Mouse (Mus musculus): ENCODE results near the gene Nipsnap3a. TPM values are rescaled to one million over a fixed set of nuclear protein-coding genes. Genes with fewer than 3 reads are reported as not detected.

The Nipsnap3a gene
- not detected in 2 replicates for polyA plus RNA-seq (2012; ENCODE audit: insufficient read depth, insufficient read length, missing spikeins)

- Histone ChIP-seq H3K4me3 (ENCODE audit: insufficient read depth, low read length) (no peak within 1 kb of the TSS), H3K4me1 (ENCODE audit: control insufficient read depth, insufficient read depth, low read length) (no peaks in the 10 kb centered on the region), H3K27ac (ENCODE audit: insufficient read depth, low read depth, low read length) (no peak within 1 kb of the TSS)
- TF ChIP-seq CTCF (IDR thresholded peaks at IDR 0.05; ENCODE audit: low read depth, low read length) (no peak), POLR2A (IDR thresholded peaks at IDR 0.05; ENCODE audit: borderline replicate concordance, low read depth, low read length) (no peak)
Observed at GRCm38 (mm10) chr4:52989248-52989647, at the start of gene Nipsnap3a. Gene Nipsnap3a, plus strand, starts transcription at chr4:52989272.

DNA sequence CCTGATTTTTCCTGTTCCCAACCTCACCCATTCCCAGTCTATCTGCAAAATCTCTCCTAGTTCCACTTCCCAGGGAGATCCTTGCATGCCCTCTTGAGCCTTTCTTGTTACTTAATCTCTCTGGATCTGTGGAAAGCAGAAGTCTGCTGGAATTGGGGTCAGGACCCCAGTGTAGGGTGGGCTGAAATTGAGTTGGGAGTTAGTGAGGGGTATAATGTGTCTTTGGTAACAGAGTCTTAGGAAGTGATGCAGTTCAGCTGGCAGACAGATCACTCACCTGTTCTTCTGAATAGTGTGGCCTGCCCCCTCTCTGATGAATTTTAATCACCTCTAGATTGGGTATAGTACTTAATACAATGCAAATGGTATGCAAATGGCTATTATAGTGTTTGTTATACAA lies 42.4 kb upstream of the Nipsnap3a start:
- Histone ChIP-seq H3K4me3 (ENCODE audit: insufficient read depth, low read length) (no peak overlapping the region), H3K27ac (ENCODE audit: insufficient read depth, low read depth, low read length) (no peak overlapping the region), H3K4me1 (ENCODE audit: control insufficient read depth, insufficient read depth, low read length) (no peaks in the 10 kb centered on the region)
- TF ChIP-seq CTCF (IDR thresholded peaks at IDR 0.05; ENCODE audit: low read depth, low read length) (no peak), POLR2A (IDR thresholded peaks at IDR 0.05; ENCODE audit: borderline replicate concordance, low read depth, low read length) (no peak)

GRCm38 (mm10) chr4:52949005-52949404 lies 40.1 kb upstream of the Nipsnap3a start:
- Histone ChIP-seq H3K4me3 (ENCODE audit: insufficient read depth, low read length) (no peak overlapping the region), H3K27ac (ENCODE audit: insufficient read depth, low read depth, low read length) (no peak overlapping the region), H3K4me1 (ENCODE audit: control insufficient read depth, insufficient read depth, low read length) (no peaks in the 10 kb centered on the region)
- TF ChIP-seq CTCF (IDR thresholded peaks at IDR 0.05; ENCODE audit: low read depth, low read length), result no peak
- no peak for TF ChIP-seq POLR2A (IDR thresholded peaks at IDR 0.05; ENCODE audit: borderline replicate concordance, low read depth, low read length)

- no peaks in the 10 kb centered on the region for H3K4me1 ChIP-seq (ENCODE audit: control insufficient read depth, insufficient read depth, low read length)
- TF ChIP-seq POLR2A (IDR thresholded peaks at IDR 0.05; ENCODE audit: borderline replicate concordance, low read depth, low read length) (no peak), CTCF (IDR thresholded peaks at IDR 0.05; ENCODE audit: low read depth, low read length) (no peak; the same call in 1 of the 2 replicates)
Observed at GRCm38 (mm10) chr4:52958693-52959092, 30.4 kb upstream of the Nipsnap3a start.

GRCm38 (mm10) chr4:52964247-52964646 lies 24.8 kb upstream of the Nipsnap3a start, which contains the start of gene Olfr270:
Gene Olfr270, plus strand, starts transcription at chr4:52964547.
- Histone ChIP-seq H3K27ac (ENCODE audit: insufficient read depth, low read depth, low read length) (no peak within 1 kb of the TSS), H3K4me3 (ENCODE audit: insufficient read depth, low read length) (no peak within 1 kb of the TSS), H3K4me1 (ENCODE audit: control insufficient read depth, insufficient read depth, low read length) (no peaks in the 10 kb centered on the region)
- no peak for TF ChIP-seq POLR2A (IDR thresholded peaks at IDR 0.05; ENCODE audit: borderline replicate concordance, low read depth, low read length)
- no peak for TF ChIP-seq CTCF (IDR thresholded peaks at IDR 0.05; ENCODE audit: low read depth, low read length)

More at GRCm38 (mm10) chr4:52958693-52959092, 30.4 kb upstream of the Nipsnap3a start:
- no peak overlapping the region for H3K27ac ChIP-seq (ENCODE audit: insufficient read depth, low read depth, low read length)
- no peak overlapping the region for H3K4me3 ChIP-seq (ENCODE audit: insufficient read depth, low read length)

- no peak overlapping the region for H3K27ac ChIP-seq (ENCODE audit: insufficient read depth, low read depth, low read length)
- TF ChIP-seq CTCF (IDR thresholded peaks at IDR 0.05; ENCODE audit: low read depth, low read length) (no peak), POLR2A (IDR thresholded peaks at IDR 0.05; ENCODE audit: borderline replicate concordance, low read depth, low read length) (no peak)
- H3K4me3 ChIP-seq (ENCODE audit: insufficient read depth, low read length), result no peak overlapping the region
- H3K4me1 ChIP-seq (ENCODE audit: control insufficient read depth, insufficient read depth, low read length), result no peaks in the 10 kb centered on the region
Observed at GRCm38 (mm10) chr4:52985216-52985615, 3.9 kb upstream of the Nipsnap3a start.

- no peak overlapping the region for H3K27ac ChIP-seq (ENCODE audit: insufficient read depth, low read depth, low read length)
- TF ChIP-seq CTCF (IDR thresholded peaks at IDR 0.05; ENCODE audit: low read depth, low read length) (no peak), POLR2A (IDR thresholded peaks at IDR 0.05; ENCODE audit: borderline replicate concordance, low read depth, low read length) (no peak)
Observed at GRCm38 (mm10) chr4:52986266-52986665, 2.8 kb upstream of the Nipsnap3a start.

DNA sequence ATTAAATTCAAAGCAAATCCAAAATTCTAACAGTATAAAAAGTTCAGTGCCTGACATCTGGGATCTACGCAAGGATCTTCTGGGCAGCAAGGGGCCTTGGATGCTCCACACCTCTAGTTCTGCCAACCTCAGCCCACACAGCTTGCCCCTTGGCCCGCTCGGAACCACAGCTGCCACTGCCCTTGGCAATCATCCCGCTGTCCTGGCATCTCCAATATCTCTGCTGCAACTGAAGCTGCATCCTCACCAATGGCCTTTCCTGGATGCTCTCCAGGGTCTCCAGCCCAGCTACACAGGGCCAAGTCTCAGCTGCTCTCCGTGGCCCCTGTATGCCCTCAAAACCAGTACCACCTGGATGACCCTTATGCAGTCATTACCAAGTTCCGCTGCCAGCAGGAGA lies 10.4 kb downstream of the Nipsnap3a start:
- Histone ChIP-seq H3K4me1 (ENCODE audit: control insufficient read depth, insufficient read depth, low read length) (no peaks in the 10 kb centered on the region), H3K4me3 (ENCODE audit: insufficient read depth, low read length) (no peak overlapping the region), H3K27ac (ENCODE audit: insufficient read depth, low read depth, low read length) (no peak overlapping the region)
- TF ChIP-seq CTCF (IDR thresholded peaks at IDR 0.05; ENCODE audit: low read depth, low read length) (no peak), POLR2A (IDR thresholded peaks at IDR 0.05; ENCODE audit: borderline replicate concordance, low read depth, low read length) (no peak)

More at GRCm38 (mm10) chr4:52986266-52986665, 2.8 kb upstream of the Nipsnap3a start:
- Histone ChIP-seq H3K4me1 (ENCODE audit: control insufficient read depth, insufficient read depth, low read length) (no peaks in the 10 kb centered on the region), H3K4me3 (ENCODE audit: insufficient read depth, low read length) (no peak overlapping the region)

DNA sequence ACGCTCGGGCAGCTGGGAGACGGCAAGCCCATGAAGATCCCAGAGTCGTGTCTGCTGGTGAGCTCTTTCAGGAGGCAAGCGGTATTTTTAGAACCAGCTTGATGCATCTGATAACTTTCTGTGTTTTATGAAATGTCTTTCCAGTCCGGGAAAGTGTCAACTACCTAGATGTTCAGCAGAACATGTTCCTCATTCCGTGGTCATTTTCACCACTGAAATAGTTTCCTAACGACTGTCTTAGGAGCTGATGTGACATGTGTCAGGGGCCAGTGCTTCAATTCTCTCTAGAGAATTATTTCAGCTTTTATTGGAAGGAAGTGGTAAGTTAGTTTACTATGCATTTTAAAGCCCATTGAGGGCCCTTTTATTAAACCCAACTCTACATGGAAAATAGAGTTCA lies 11.1 kb downstream of the Nipsnap3a start:
- TF ChIP-seq POLR2A (IDR thresholded peaks at IDR 0.05; ENCODE audit: borderline replicate concordance, low read depth, low read length) (no peak), CTCF (IDR thresholded peaks at IDR 0.05; ENCODE audit: low read depth, low read length) (no peak)
- H3K27ac ChIP-seq (ENCODE audit: insufficient read depth, low read depth, low read length), result no peak overlapping the region
- no peaks in the 10 kb centered on the region for H3K4me1 ChIP-seq (ENCODE audit: control insufficient read depth, insufficient read depth, low read length)
- no peak overlapping the region for H3K4me3 ChIP-seq (ENCODE audit: insufficient read depth, low read length)

DNA sequence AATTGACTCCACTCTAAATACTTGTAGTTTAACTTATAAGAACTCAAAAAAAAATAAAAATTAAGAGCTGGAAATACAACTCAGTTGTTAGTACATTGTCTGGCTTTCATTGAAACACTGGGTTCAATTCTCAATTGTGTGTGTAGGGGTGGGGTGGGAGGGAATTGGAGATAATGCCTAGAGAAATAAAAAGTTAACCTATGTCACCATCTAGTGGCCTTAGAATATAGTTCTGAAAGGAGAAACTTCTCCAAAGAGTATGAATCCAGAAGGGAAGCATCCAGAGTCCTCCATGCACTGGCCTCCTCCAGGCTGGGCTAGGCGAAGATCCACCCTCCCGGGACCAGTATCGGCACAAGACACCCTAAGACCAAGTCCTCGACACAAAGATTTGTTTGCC lies 20.1 kb downstream of the Nipsnap3a start:
- peaks cover 4% of the 10 kb centered on the region for H3K4me1 ChIP-seq (ENCODE audit: control insufficient read depth, insufficient read depth, low read length)
- H3K27ac ChIP-seq (ENCODE audit: insufficient read depth, low read depth, low read length), result no peak overlapping the region
- TF ChIP-seq POLR2A (IDR thresholded peaks at IDR 0.05; ENCODE audit: borderline replicate concordance, low read depth, low read length), result no peak
- TF ChIP-seq CTCF (IDR thresholded peaks at IDR 0.05; ENCODE audit: low read depth, low read length), result no peak
- no peak overlapping the region for H3K4me3 ChIP-seq (ENCODE audit: insufficient read depth, low read length)
